Mouse (Mus musculus) left cerebral cortex, postnatal 36 days (tissue): ENCODE results near the gene Elovl6. TPM values are rescaled to one million over a fixed set of nuclear protein-coding genes. Genes with fewer than 3 reads are reported as not detected.

ENCODE experiments used
- DNase-seq, 2 experiments: peaks; one replicate each; pipeline ENCODE4 v3.0.0; 2021 to 2022; ENCODE audit warnings: low spot score in 2 of 2, mixed read lengths in 1 of 2
- intact Hi-C: fragments of 180-260 bp; cut with DNase I; formaldehyde crosslinking; loops from one replicate; pipeline ENCODE4 v1.15.1; 2025
- total RNA-seq, 2 experiments: library from RNA; stranded (reverse); gene quantifications; 2 replicates each; pipeline ENCODE4 v1.2.3; 2021

Gene Elovl6
- total RNA-seq, 2 experiments from 2014 or later = 25.7 to 34.1 TPM

DNA sequence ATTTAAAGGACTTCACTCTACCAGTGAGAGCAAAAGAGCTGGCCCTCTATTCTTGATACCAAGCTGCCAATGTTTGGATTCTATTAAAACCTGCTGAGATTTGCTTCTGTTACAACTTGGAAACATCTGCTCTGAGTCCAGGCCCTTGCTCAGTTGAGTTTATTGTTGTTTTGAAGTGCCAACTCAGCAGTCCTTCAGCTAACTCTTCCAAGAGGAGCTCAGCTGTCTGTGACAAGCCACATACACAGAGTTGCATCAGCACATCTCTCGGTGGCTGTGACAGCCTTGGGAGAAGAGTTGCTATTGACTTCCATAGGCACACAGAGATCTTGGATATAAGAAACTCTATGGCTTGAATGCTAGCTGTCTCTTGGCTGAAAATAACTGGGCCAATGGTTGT, 98.9 kb downstream of the Elovl6 start:
- no peak for DNase-seq
- intact Hi-C loops = no loop called here

DNA sequence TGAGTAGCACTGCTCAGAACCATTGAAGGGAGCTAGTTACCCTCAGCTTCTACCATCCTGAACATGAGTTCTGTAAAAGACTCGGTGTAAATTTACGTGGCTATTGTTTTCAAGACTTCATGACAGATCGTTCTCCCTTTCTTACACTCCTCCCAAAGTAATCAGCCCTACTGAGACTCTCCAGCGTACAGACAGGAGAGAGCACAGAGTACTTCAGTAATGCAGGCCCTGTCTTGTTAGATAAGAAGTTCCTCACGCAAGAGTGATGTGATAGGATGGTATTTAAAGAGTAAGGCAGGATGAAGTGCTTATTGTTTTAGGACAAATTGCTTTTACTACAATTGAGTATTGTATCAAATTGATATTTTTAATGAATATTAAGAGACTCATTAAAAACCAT, 99.7 kb downstream of the Elovl6 start:
- intact Hi-C loops = no loop called here

GRCm38 (mm10) chr3:129633518-129633917, 101.4 kb downstream of the Elovl6 start:
- intact Hi-C loops = no loop called here
- DNase-seq = no peak

More for the DNA sequence above, 99.7 kb downstream of the Elovl6 start:
- DNase-seq = no peak

GRCm38 (mm10) chr3:129634260-129634901, 102.2 kb downstream of the Elovl6 start:
- intact Hi-C loops = no loop called here
- DNase-seq = peak; percentile 31 to 35

GRCm38 (mm10) chr3:129637446-129637845, 105.3 kb downstream of the Elovl6 start:
- intact Hi-C loops = no loop called here
- DNase-seq = no peak

DNA sequence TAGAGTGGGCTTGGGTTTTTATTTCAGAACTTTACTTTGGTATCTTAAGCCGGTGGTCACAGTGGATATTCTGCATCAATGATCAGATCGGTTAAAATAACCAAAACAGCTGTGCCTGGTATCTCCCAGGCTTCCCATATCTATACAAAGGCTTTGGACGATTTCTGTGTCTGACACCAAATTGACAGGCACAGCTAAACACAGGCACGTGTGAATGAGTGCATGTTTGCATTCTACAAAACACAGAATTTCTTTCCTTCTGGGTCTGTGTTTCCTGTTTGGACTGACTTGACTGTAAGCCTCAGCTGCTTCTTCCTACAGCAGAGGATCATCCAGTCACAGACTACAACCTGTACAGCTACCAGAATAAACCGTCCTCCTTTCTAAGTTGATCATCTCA, 107.5 kb downstream of the Elovl6 start:
- intact Hi-C loops = loop anchor here (5.0 kb wide), 1 partner anchor 107 kb away; the partner anchor contains the start of gene Elovl6
- DNase-seq = no peak

- DNase-seq = peak in 1 of 2 experiments; percentile 17
- intact Hi-C loops = loop anchor here (5.0 kb wide), 1 partner anchor 108 kb away; the partner anchor contains the start of gene Elovl6
Measured at GRCm38 (mm10) chr3:129640211-129641000, 108.3 kb downstream of the Elovl6 start.

DNA sequence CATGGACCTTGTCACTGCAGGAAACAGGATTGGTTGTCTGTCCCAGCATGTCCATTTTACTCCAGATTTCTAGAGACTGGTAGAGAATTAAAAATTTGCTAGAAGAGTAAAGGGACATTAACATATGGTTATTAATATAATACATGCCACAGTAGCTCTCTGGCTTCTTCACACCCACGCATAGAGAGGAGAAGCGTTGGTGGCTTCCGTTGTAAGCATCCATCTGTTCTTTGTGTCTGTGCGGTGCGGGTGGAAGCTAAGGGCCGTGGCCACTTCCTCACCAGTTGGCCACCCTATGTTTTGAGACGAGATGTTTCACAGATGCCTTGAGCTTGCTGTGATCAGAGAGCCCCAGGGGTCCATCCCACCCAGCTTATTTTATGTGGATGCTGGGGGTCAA, 109.5 kb downstream of the Elovl6 start:
- peak in 1 of 2 experiments; percentile 29 for DNase-seq
- intact Hi-C loops = loop anchor here (5.0 kb wide), 1 partner anchor 109 kb away; the partner anchor contains the start of gene Elovl6

- DNase-seq = no peak
- intact Hi-C loops = no loop called here
Measured at GRCm38 (mm10) chr3:129645409-129645808, 113.3 kb downstream of the Elovl6 start.

GRCm38 (mm10) chr3:129646781-129647180, 114.6 kb downstream of the Elovl6 start:
- DNase-seq = no peak
- intact Hi-C loops = no loop called here

DNA sequence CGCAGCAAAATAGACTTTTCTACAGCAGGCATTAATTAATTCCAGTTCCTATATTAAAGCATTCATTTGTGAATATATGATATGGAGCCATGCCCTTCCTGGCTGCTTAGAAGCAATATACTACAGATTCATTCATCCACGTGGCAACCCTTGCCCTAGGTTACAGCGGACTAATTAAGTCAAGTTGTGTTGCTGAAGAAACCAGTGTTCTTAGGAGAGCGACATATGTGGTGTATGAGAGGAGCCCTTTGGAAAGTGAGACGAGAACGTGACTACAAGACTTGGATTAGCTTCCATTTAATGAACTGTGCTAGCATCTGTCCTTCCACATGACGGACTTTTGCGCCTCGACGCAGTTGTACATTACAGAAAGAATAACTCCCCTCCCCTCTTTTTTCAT, 115.2 kb downstream of the Elovl6 start:
- intact Hi-C loops = no loop called here
- no peak for DNase-seq

DNA sequence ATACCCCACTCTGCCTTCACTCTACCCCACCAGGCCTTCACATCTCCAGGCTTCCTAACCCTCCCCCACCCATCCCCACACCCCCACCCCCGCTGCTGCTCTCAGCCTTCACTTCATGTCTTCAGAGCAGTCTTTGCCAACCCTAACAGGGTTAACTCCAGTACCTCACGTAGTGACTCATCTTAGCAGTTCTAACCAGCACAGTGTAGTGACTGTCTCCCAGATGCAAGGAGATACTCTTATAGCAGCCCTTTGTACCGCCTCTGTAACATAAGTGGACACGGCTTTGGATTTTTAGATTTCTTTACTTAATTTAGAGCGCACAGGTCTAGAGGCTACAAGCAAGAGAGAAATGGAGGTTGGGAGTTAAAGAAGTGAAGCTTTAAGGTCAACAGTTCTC, 116.4 kb downstream of the Elovl6 start:
- intact Hi-C loops = no loop called here
- no peak for DNase-seq

GRCm38 (mm10) chr3:129649586-129650292, 117.6 kb downstream of the Elovl6 start:
- intact Hi-C loops = no loop called here
- DNase-seq = no peak

GRCm38 (mm10) chr3:129650293-129650612, 118.1 kb downstream of the Elovl6 start:
- no peak for DNase-seq
- intact Hi-C loops = no loop called here

GRCm38 (mm10) chr3:129650931-129651330, 118.8 kb downstream of the Elovl6 start:
- no peak for DNase-seq
- intact Hi-C loops = no loop called here

DNA sequence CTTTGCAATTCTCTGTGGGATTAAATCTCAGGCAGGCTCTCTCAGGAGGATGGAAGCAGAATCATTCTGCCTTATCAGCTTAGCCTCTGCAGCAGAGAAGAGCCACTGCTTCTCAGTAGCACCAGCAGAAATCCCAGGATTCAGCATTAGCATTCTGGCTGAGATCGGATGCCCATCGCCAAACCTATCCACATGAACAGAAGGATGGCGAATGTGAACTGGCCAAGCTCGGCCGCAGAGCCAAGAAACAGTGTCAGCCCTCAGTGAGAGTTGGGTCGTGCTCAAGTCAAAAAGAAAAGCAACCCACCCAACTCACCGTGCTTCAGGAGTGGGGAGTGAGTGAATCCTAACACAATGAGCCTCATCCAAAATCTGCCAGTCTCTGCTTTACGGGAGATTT, 119.6 kb downstream of the Elovl6 start:
- intact Hi-C loops = no loop called here
- DNase-seq = no peak

- intact Hi-C loops = no loop called here
- DNase-seq = no peak
Measured at GRCm38 (mm10) chr3:129652476-129652875, 120.3 kb downstream of the Elovl6 start.

DNA sequence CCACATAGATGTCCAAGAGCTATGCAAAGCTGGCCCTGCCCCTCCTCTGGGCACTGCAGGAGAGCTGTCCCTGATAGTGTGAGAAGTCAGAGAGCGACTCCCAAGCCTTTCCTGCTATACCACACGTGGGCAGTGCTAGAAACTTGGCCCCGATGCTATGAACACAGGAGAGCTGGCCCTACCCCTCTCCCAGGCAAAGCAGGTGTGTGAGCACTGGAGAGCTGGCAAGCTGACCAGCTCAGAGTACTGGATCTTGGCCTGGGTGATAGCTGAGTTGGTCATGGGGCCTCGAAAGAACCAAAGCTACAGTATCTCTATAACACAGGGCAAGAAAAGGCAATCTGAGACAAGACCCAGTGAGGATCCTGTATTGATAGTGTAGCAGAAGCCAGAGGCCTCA, 124.4 kb downstream of the Elovl6 start:
- no peak for DNase-seq
- intact Hi-C loops = no loop called here

GRCm38 (mm10) chr3:129657222-129657621, 125.1 kb downstream of the Elovl6 start:
- intact Hi-C loops = no loop called here

DNA sequence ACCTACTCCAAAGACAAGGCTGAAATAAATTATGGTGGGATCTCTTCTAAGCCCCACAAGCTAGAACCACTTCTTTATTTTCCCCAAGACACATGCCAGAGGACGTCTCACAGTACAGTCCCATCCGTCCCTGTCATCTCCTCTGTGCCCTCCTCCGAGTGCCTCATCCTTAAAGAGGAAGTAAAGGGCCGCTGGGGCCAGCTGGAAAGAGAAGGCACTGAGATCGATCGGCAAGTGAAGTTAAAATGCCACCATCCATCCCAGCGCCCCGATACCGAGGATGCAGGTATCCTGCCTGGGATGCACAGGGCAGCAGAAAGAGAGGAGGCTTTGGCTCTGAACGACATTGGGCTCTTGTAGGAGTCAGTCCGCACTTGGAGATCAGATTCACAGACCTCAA, 125.6 kb downstream of the Elovl6 start:
- intact Hi-C loops = no loop called here
- no peak for DNase-seq

More at GRCm38 (mm10) chr3:129657222-129657621, 125.1 kb downstream of the Elovl6 start:
- no peak for DNase-seq
